In the genomic region with DNA sequence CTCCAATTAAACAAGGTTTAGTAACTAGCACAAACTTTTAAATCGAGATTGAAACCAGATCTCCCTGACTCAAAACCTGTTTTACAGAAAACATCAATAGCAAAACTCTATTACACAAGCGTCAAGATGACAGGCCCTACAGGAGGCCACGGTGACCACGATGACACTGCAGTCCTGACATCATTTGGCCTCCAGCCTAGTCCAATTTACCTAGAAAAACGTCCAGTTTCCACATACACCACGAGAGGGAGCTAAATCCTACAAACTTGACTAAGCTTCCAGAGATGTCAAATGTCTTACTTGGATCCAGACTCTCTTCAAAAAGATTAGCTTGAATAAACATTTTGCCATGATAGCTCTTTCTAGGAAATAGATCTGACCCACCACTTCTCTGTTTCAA, we compare ENCODE assay signal across 7 mouse cellular contexts. TPM values are rescaled to one million over a fixed set of nuclear protein-coding genes. Genes with fewer than 3 reads are reported as not detected.
DNase-seq lines count a peak whose midpoint lies in the region; ATAC-seq lines count a peak whose summit lies in the region.

No protein-coding gene starts in this region.

- no peaks in the 10 kb centered on the region for H3K9me3 ChIP-seq in midbrain, embryonic 14.5 days (ENCODE audit: control insufficient read depth, low read length)
- no peaks in the 10 kb centered on the region for H3K9me3 ChIP-seq in midbrain, embryonic 15.5 days

- peak; percentile 88 for DNase-seq in midbrain, embryonic 14.5 days
- peak; percentile 92 for DNase-seq in NIH3T3 (ENCODE audit: low read depth)
- DNase-seq in cerebellum, adult 11-12 months: peak; percentile 69
- peak; percentile 27 to 50 for DNase-seq in gastrocnemius, postnatal 4 days (ENCODE audit: low spot score in 2 of 2)
- DNase-seq in layer of hippocampus, postnatal 14 days (ENCODE audit: low spot score in 2 of 2): peak; percentile 39 to 57
- peak; percentile 83 for DNase-seq in retina, embryonic 14.5 days (ENCODE audit: low spot score)

- no peak overlapping the region for H3K4me2 ChIP-seq in midbrain, embryonic 14.5 days (ENCODE audit: low read length)
- no peak overlapping the region for H3K4me2 ChIP-seq in midbrain, embryonic 15.5 days

- H3K27ac ChIP-seq in midbrain, embryonic 14.5 days (replicated peaks; ENCODE audit: low read depth, low read length): no peak overlapping the region
- no peak overlapping the region for H3K27ac ChIP-seq in midbrain, embryonic 15.5 days

- H3K27me3 ChIP-seq in midbrain, embryonic 14.5 days (ENCODE audit: control insufficient read depth, insufficient read depth, low read length): no peaks in the 10 kb centered on the region
- no peaks in the 10 kb centered on the region for H3K27me3 ChIP-seq in midbrain, embryonic 15.5 days (replicated peaks)

- ATAC-seq in midbrain, embryonic 14.5 days (ENCODE audit: low FRiP score, low TSS enrichment): no peak
- ATAC-seq in midbrain, embryonic 15.5 days (replicated peaks): no peak

- 28% methylated on average over 6 of the region's 6 CpGs for WGBS in midbrain, embryonic 14.5 days
- WGBS in midbrain, embryonic 15.5 days: 25% methylated on average over 6 of the region's 6 CpGs

- H3K4me1 ChIP-seq in midbrain, embryonic 14.5 days (ENCODE audit: control insufficient read depth, insufficient read depth, low read length): 0 out of 2 replicates have a peak, but pooled peaks cover 10% of the 10 kb centered on the region
- H3K4me1 ChIP-seq in midbrain, embryonic 15.5 days: peaks cover 14% of the 10 kb centered on the region

- H3K9ac ChIP-seq in midbrain, embryonic 14.5 days (replicated peaks; ENCODE audit: low read length): no peak overlapping the region
- H3K9ac ChIP-seq in midbrain, embryonic 15.5 days: no peak overlapping the region

- H3K36me3 ChIP-seq in midbrain, embryonic 14.5 days (ENCODE audit: control insufficient read depth, insufficient read depth, low read length): peaks cover 40% of the 10 kb centered on the region
- H3K36me3 ChIP-seq in midbrain, embryonic 15.5 days (replicated peaks): peaks cover 17% of the 10 kb centered on the region; the same call in 1 of the 2 replicates

- H3K4me3 ChIP-seq in midbrain, embryonic 14.5 days (replicated peaks; ENCODE audit: low read depth, low read length): no peak overlapping the region
- H3K4me3 ChIP-seq in midbrain, embryonic 15.5 days: no peak overlapping the region

RNA-seq across cellular contexts. Expression of a gene that starts 19.5 kb away (rescaled TPM):
- 101 and 117 TPM in 2 replicates for polyA plus RNA-seq in midbrain, embryonic 14.5 days (2014; fragmentation: Nextera tagmentation; extraction: Ambion mirVana)
- polyA plus RNA-seq in midbrain, embryonic 15.5 days (2015; fragmentation: Nextera tagmentation; extraction: Ambion mirVana): 106 and 114 TPM in 2 replicates
- 100 to 1,000 TPM; 140 to 149 TPM for total RNA-seq in gastrocnemius, postnatal 4 days (2021)
- total RNA-seq in layer of hippocampus, postnatal 14 days (2021): 100 to 1,000 TPM; 232 to 244 TPM

RNA-seq across cellular contexts. Expression of a gene that starts 38.9 kb away (rescaled TPM):
- polyA plus RNA-seq in midbrain, embryonic 14.5 days (2014; fragmentation: Nextera tagmentation; extraction: Ambion mirVana): 14.6 and 16.5 TPM in 2 replicates
- polyA plus RNA-seq in midbrain, embryonic 15.5 days (2015; fragmentation: Nextera tagmentation; extraction: Ambion mirVana): 16.6 and 17.4 TPM in 2 replicates
- total RNA-seq in gastrocnemius, postnatal 4 days (2021): 10 to 100 TPM in 1 of 2 experiments, 1 to 10 TPM in 1; 7.4 to 10.4 TPM
- total RNA-seq in layer of hippocampus, postnatal 14 days (2021): 10 to 100 TPM; 14.2 to 15.6 TPM

RNA-seq across cellular contexts. Expression of a gene that starts 52.8 kb away (rescaled TPM):
- 90.0 and 125 TPM in 2 replicates for polyA plus RNA-seq in midbrain, embryonic 14.5 days (2014; fragmentation: Nextera tagmentation; extraction: Ambion mirVana)
- polyA plus RNA-seq in midbrain, embryonic 15.5 days (2015; fragmentation: Nextera tagmentation; extraction: Ambion mirVana): 99.6 and 106 TPM in 2 replicates
- total RNA-seq in gastrocnemius, postnatal 4 days (2021): 10 to 100 TPM; 27.6 to 38.2 TPM
- total RNA-seq in layer of hippocampus, postnatal 14 days (2021): 10 to 100 TPM; 55.7 to 59.4 TPM

RNA-seq across cellular contexts. Expression of a gene that starts 53.5 kb away (rescaled TPM):
- 35.1 and 52.4 TPM in 2 replicates for polyA plus RNA-seq in midbrain, embryonic 14.5 days (2014; fragmentation: Nextera tagmentation; extraction: Ambion mirVana)
- polyA plus RNA-seq in midbrain, embryonic 15.5 days (2015; fragmentation: Nextera tagmentation; extraction: Ambion mirVana): 48.5 and 57.1 TPM in 2 replicates
- total RNA-seq in gastrocnemius, postnatal 4 days (2021): 10 to 100 TPM; 58.3 to 65.7 TPM
- total RNA-seq in layer of hippocampus, postnatal 14 days (2021): 10 to 100 TPM; 40.7 to 49.6 TPM

Comparison
In these comparisons a context has a peak if more than half of its experiments do, and no peak if none do; other contexts are left out.
1. DNase-seq: peak in every context shown above with its lines; median percentile 92 in NIH3T3; 88 in midbrain, embryonic 14.5 days; 83 in retina, embryonic 14.5 days; 69 in cerebellum, adult 11-12 months; 48 in layer of hippocampus, postnatal 14 days; 38 in gastrocnemius, postnatal 4 days.